10 mouse cellular contexts compared by ENCODE assay signal in genomic region chr19:40414386-40414785, GRCm38 (mm10).
DNase-seq lines count a peak whose midpoint lies in the region; ATAC-seq and TF ChIP-seq lines count a peak whose summit lies in the region.
"Had no signal": no experiment of that assay in that cellular context is flagged by ENCODE, and none has a peak within 500 bp of the region (broad histone marks: within the 10 kb centered on the region; RNA-seq: fewer than 3 reads in every experiment).

No protein-coding gene starts in this region.

- ATAC-seq in heart, embryonic 12.5 days (ENCODE audit: insufficient number of reproducible peaks, low FRiP score): no peak
- no peak for ATAC-seq in limb, embryonic 14.5 days (ENCODE audit: low FRiP score, low read depth)
- no peak for ATAC-seq in megakaryocyte, adult 5-6 weeks (ENCODE audit: poor library complexity, severe bottlenecking)

- no peak overlapping the region for H3K9ac ChIP-seq in heart, embryonic 12.5 days
- H3K9ac ChIP-seq in limb, embryonic 14.5 days (ENCODE audit: low read depth, low read length, severe bottlenecking): no peak overlapping the region
- H3K9ac ChIP-seq: neural tube, embryonic 15.5 days had no signal

- DNase-seq in heart, adult 8-10 months (ENCODE audit: low spot score): no peak
- DNase-seq in kidney, adult 2 months: peak; percentile 95
- DNase-seq in limb, embryonic 14.5 days (ENCODE audit: low spot score): no peak
- DNase-seq in thymus, postnatal 10 days (ENCODE audit: low spot score in 2 of 2): no peak
- DNase-seq in cerebellum, adult 18-20 months: no peak
- DNase-seq: cerebellum, postnatal 14 days had no signal

- H3K9me3 ChIP-seq in heart, embryonic 12.5 days (replicated peaks): no peaks in the 10 kb centered on the region
- H3K9me3 ChIP-seq in limb, embryonic 14.5 days (ENCODE audit: control insufficient read depth, low read length): no peaks in the 10 kb centered on the region
- H3K9me3 ChIP-seq: neural tube, embryonic 15.5 days had no signal

- no peak for TF ChIP-seq CTCF in kidney, adult 2 months (conservative IDR thresholded peaks at IDR 0.05; ENCODE audit: insufficient read depth, insufficient read length, low read depth, low read length)

- H3K27me3 ChIP-seq in heart, embryonic 12.5 days (replicated peaks): no peaks in the 10 kb centered on the region
- H3K27me3 ChIP-seq in kidney, adult 2 months (replicated peaks; ENCODE audit: control insufficient read depth, insufficient read depth, low read length): no peaks in the 10 kb centered on the region
- H3K27me3 ChIP-seq in limb, embryonic 14.5 days (ENCODE audit: control insufficient read depth, insufficient read depth, low read length): no peaks in the 10 kb centered on the region
- H3K27me3 ChIP-seq: neural tube, embryonic 15.5 days had no signal

- WGBS in heart, embryonic 12.5 days: 52% methylated on average over 6 of the region's 6 CpGs
- 21% methylated on average over 6 of the region's 6 CpGs for WGBS in kidney, adult 2 months
- WGBS in limb, embryonic 14.5 days: 29% methylated on average over 6 of the region's 6 CpGs

- no peak overlapping the region for H3K4me3 ChIP-seq in heart, embryonic 12.5 days
- H3K4me3 ChIP-seq in brown adipose tissue, adult 24 weeks (ENCODE audit: insufficient read depth, low read depth, low read length): no peak overlapping the region
- H3K4me3 ChIP-seq in kidney, adult 2 months (ENCODE audit: insufficient read depth, low read depth, low read length): no peak overlapping the region
- no peak overlapping the region for H3K4me3 ChIP-seq in limb, embryonic 14.5 days (replicated peaks; ENCODE audit: low read length)
- H3K4me3 ChIP-seq: neural tube, embryonic 15.5 days had no signal

- peaks cover 58% of the 10 kb centered on the region for H3K4me1 ChIP-seq in heart, embryonic 12.5 days (replicated peaks)
- peaks cover 20% of the 10 kb centered on the region for H3K4me1 ChIP-seq in brown adipose tissue, adult 24 weeks (ENCODE audit: control insufficient read depth, insufficient read depth, insufficient read length, low read length)
- H3K4me1 ChIP-seq in kidney, adult 2 months (ENCODE audit: control insufficient read depth, insufficient read depth, low read length): peaks cover 33% of the 10 kb centered on the region
- peaks cover 36% of the 10 kb centered on the region for H3K4me1 ChIP-seq in limb, embryonic 14.5 days (ENCODE audit: control insufficient read depth, insufficient read depth, low read length)

- no peak for TF ChIP-seq POLR2A in kidney, adult 2 months (IDR thresholded peaks at IDR 0.05; ENCODE audit: low read depth, low read length)
- TF ChIP-seq POLR2A in limb, embryonic 14.5 days (IDR thresholded peaks at IDR 0.05; ENCODE audit: borderline replicate concordance, extremely low read depth, insufficient read depth, insufficient read length): no peak

- peak overlapping the region; percentile 87 for H3K27ac ChIP-seq in heart, embryonic 12.5 days (ENCODE audit: poor library complexity, severe bottlenecking)
- 0 out of 2 replicates have a peak overlapping the region, but pooled peaks have one; percentile 11 for H3K27ac ChIP-seq in brown adipose tissue, adult 24 weeks (replicated peaks; ENCODE audit: low read depth, low read length)
- H3K27ac ChIP-seq in kidney, adult 2 months (ENCODE audit: insufficient read depth, low read depth, low read length): peak overlapping the region; percentile 98
- H3K27ac ChIP-seq in limb, embryonic 14.5 days (replicated peaks; ENCODE audit: low read depth, low read length): peak overlapping the region; percentile 84

- no peaks in the 10 kb centered on the region for H3K36me3 ChIP-seq in heart, embryonic 12.5 days
- no peaks in the 10 kb centered on the region for H3K36me3 ChIP-seq in kidney, adult 2 months (ENCODE audit: control insufficient read depth, insufficient read depth, low read length)
- no peaks in the 10 kb centered on the region for H3K36me3 ChIP-seq in limb, embryonic 14.5 days (ENCODE audit: control insufficient read depth, insufficient read depth, low read length)
- H3K36me3 ChIP-seq: neural tube, embryonic 15.5 days had no signal

- H3K4me2 ChIP-seq in heart, embryonic 12.5 days: no peak overlapping the region
- no peak overlapping the region for H3K4me2 ChIP-seq in limb, embryonic 14.5 days (replicated peaks; ENCODE audit: low read depth, low read length, severe bottlenecking)
- H3K4me2 ChIP-seq: neural tube, embryonic 15.5 days had no signal

Comparison
In these comparisons a context has a peak if more than half of its experiments do, and no peak if none do; other contexts are left out.
1. H3K27ac ChIP-seq: peak in every context shown above with its lines; median percentile 98 in kidney, adult 2 months; 87 in heart, embryonic 12.5 days; 84 in limb, embryonic 14.5 days; 11 in brown adipose tissue, adult 24 weeks.